Mouse (Mus musculus) left cerebral cortex, postnatal 25 days (tissue): ENCODE measurements around the gene F2r. TPM values are rescaled to one million over a fixed set of nuclear protein-coding genes. Genes with fewer than 3 reads are reported as not detected.

ENCODE experiments used
- DNase-seq, 2 experiments: peaks; one replicate each; pipeline ENCODE4 v3.0.0; 2022; ENCODE audit warnings: low spot score in 2 of 2, mixed read lengths in 1 of 2
- intact Hi-C: fragments of 180-260 bp; cut with DNase I; formaldehyde crosslinking; loops from one replicate; pipeline ENCODE4 v1.15.1; 2025
- total RNA-seq, 2 experiments: library from RNA; stranded (reverse); gene quantifications; 2 replicates each; pipeline ENCODE4 v1.2.3; 2021

F2r gene
- total RNA-seq, 2 experiments from 2014 or later = 3.7 to 4.0 TPM

- intact Hi-C loops = no loop called here
Observed at GRCm38 (mm10) chr13:95553885-95554492, 64.3 kb downstream of the F2r start.

More at GRCm38 (mm10) chr13:95553885-95554492, 64.3 kb downstream of the F2r start:
- DNase-seq = no peak

Other genes with a start within 250 kb of the F2r start
- 10 to 100 TPM; 52.7 to 53.8 TPM for gene Aggf1, start 243.1 kb downstream of the F2r start, total RNA-seq
- 10 to 100 TPM; 22.8 to 23.7 TPM for gene Crhbp, start 173.6 kb downstream of the F2r start, total RNA-seq
- not detected for gene S100z, start 139.8 kb downstream of the F2r start, total RNA-seq
- gene F2rl1, start 93.3 kb downstream of the F2r start, total RNA-seq = under 1 TPM; 0.21 to 0.30 TPM
- gene F2rl2, start 78.4 kb upstream of the F2r start, total RNA-seq = 1 to 10 TPM; 1.1 to 1.5 TPM